Mouse (Mus musculus): ENCODE results near the gene Tmem104.

The Tmem104 gene

GRCm38 (mm10) chr11:115164976-115165374, 22.3 kb upstream of the Tmem104 start:
- no peak for DNase-seq (ENCODE audit: low read depth in 2 of 2, low spot score in 2 of 2)

GRCm38 (mm10) chr11:115166776-115167175, 20.5 kb upstream of the Tmem104 start:
- no peak for DNase-seq (ENCODE audit: low read depth in 2 of 2, low spot score in 2 of 2)

- DNase-seq (ENCODE audit: low read depth in 2 of 2, low spot score in 2 of 2), result no peak
Observed at GRCm38 (mm10) chr11:115167631-115168249, 19.5 kb upstream of the Tmem104 start.

GRCm38 (mm10) chr11:115169430-115169829, 17.9 kb upstream of the Tmem104 start:
- DNase-seq (ENCODE audit: low read depth in 2 of 2, low spot score in 2 of 2), result no peak

GRCm38 (mm10) chr11:115171125-115171524, 16.2 kb upstream of the Tmem104 start:
- no peak for DNase-seq (ENCODE audit: low read depth in 2 of 2, low spot score in 2 of 2)

- DNase-seq (ENCODE audit: low read depth in 2 of 2, low spot score in 2 of 2), result no peak
Observed at GRCm38 (mm10) chr11:115172825-115173287, 14.4 kb upstream of the Tmem104 start.

- peak; percentile 60 to 62 for DNase-seq (ENCODE audit: low read depth in 2 of 2, low spot score in 2 of 2)
Observed at GRCm38 (mm10) chr11:115173549-115174339, 13.5 kb upstream of the Tmem104 start.

- DNase-seq (ENCODE audit: low read depth in 2 of 2, low spot score in 2 of 2), result no peak
Observed at GRCm38 (mm10) chr11:115176399-115177190, 10.7 kb upstream of the Tmem104 start.

GRCm38 (mm10) chr11:115177559-115178195, 9.6 kb upstream of the Tmem104 start:
- DNase-seq (ENCODE audit: low read depth in 2 of 2, low spot score in 2 of 2), result no peak

GRCm38 (mm10) chr11:115178766-115179165, 8.5 kb upstream of the Tmem104 start:
- DNase-seq (ENCODE audit: low read depth in 2 of 2, low spot score in 2 of 2), result no peak

- no peak for DNase-seq (ENCODE audit: low read depth in 2 of 2, low spot score in 2 of 2)
Observed at GRCm38 (mm10) chr11:115179191-115179590, 8.1 kb upstream of the Tmem104 start.

GRCm38 (mm10) chr11:115179881-115180280, 7.4 kb upstream of the Tmem104 start:
- no peak for DNase-seq (ENCODE audit: low read depth in 2 of 2, low spot score in 2 of 2)

- DNase-seq (ENCODE audit: low read depth in 2 of 2, low spot score in 2 of 2), result peak; percentile 89 to 95
Observed at GRCm38 (mm10) chr11:115181913-115182638, 5.2 kb upstream of the Tmem104 start.

- no peak for DNase-seq (ENCODE audit: low read depth in 2 of 2, low spot score in 2 of 2)
Observed at GRCm38 (mm10) chr11:115184973-115185372, 2.3 kb upstream of the Tmem104 start.

- DNase-seq (ENCODE audit: low read depth in 2 of 2, low spot score in 2 of 2), result peak; percentile 39 to 43
Observed at GRCm38 (mm10) chr11:115187693-115188092, 406 bp downstream of the Tmem104 start, which contains the start of gene Nat9. Gene Nat9 (minus strand): TSS chr11:115187859.

GRCm38 (mm10) chr11:115188539-115189231, 1.4 kb downstream of the Tmem104 start:
- DNase-seq (ENCODE audit: low read depth in 2 of 2, low spot score in 2 of 2), result no peak

GRCm38 (mm10) chr11:115189304-115189703, 2.0 kb downstream of the Tmem104 start:
- no peak for DNase-seq (ENCODE audit: low read depth in 2 of 2, low spot score in 2 of 2)

- DNase-seq (ENCODE audit: low read depth in 2 of 2, low spot score in 2 of 2), result no peak
Observed at GRCm38 (mm10) chr11:115192180-115192579, 4.9 kb downstream of the Tmem104 start.

- DNase-seq (ENCODE audit: low read depth in 2 of 2, low spot score in 2 of 2), result no peak
Observed at GRCm38 (mm10) chr11:115194693-115195092, 7.4 kb downstream of the Tmem104 start.

- no peak for DNase-seq (ENCODE audit: low read depth in 2 of 2, low spot score in 2 of 2)
Observed at GRCm38 (mm10) chr11:115195933-115196332, 8.6 kb downstream of the Tmem104 start.
